Mouse (Mus musculus) heart, postnatal 0 days (tissue): ENCODE measurements around the gene Olfr1138. TPM values are rescaled to one million over a fixed set of nuclear protein-coding genes. Genes with fewer than 3 reads are reported as not detected.

Source experiments
- ATAC-seq: fragments of 200-750 bp; cut with Nextera tagmentation; 2 replicates; pipeline ENCODE4 v1.8.0; 2017; ENCODE audit warnings: low read depth, moderate number of reproducible peaks, moderate library complexity; ENCODE audit not compliant: insufficient read depth
- DNase-seq: peaks from one replicate; pipeline ENCODE4 v3.0.0-alpha.2; 2016; ENCODE audit warnings: low spot score
- H3K27ac ChIP-seq: fragments of 300-500 bp; sonication (generic); 2 replicates; pipeline ENCODE4 v1.5.1; 2014; ENCODE audit warnings: low read depth, mild to moderate bottlenecking
- H3K27me3 ChIP-seq: fragments of 300-500 bp; sonication (generic); 2 replicates; pipeline ENCODE4 v1.6.1; 2014; ENCODE audit warnings: low read length, mixed read lengths; ENCODE audit not compliant: control insufficient read depth, insufficient read depth
- H3K36me3 ChIP-seq: fragments of 300-500 bp; sonication (generic); replicated peaks from 2 replicates; pipeline ENCODE4 v1.6.1; 2014; ENCODE audit warnings: low read length, mixed read lengths; ENCODE audit not compliant: control insufficient read depth, insufficient read depth
- H3K4me1 ChIP-seq: fragments of 300-500 bp; sonication (generic); 2 replicates; pipeline ENCODE4 v1.6.1; 2014; ENCODE audit warnings: antibody characterized with exemption; ENCODE audit not compliant: control insufficient read depth, insufficient read depth
- H3K4me2 ChIP-seq: fragments of 300-500 bp; sonication (generic); 2 replicates; pipeline ENCODE4 v1.6.1; 2014; ENCODE audit warnings: low read depth, mild to moderate bottlenecking, low read length, moderate library complexity
- H3K4me3 ChIP-seq: fragments of 300-500 bp; sonication (generic); 2 replicates; pipeline ENCODE4 v1.5.1; 2014; ENCODE audit warnings: low read depth, low read length
- H3K9ac ChIP-seq: fragments of 300-500 bp; sonication (generic); replicated peaks from 2 replicates; pipeline ENCODE4 v1.6.1; 2014; ENCODE audit warnings: low read depth, low read length, mixed read lengths
- H3K9me3 ChIP-seq: fragments of 300-500 bp; sonication (generic); replicated peaks from 2 replicates; pipeline ENCODE4 v1.6.1; 2016; ENCODE audit warnings: low read length; ENCODE audit not compliant: control insufficient read depth
- CTCF ChIP-seq: IDR thresholded peaks from 2 replicates; pipeline ENCODE4 v1.5.1; 2016; ENCODE audit warnings: antibody characterized with exemption, control low read depth, low read depth
- EP300 ChIP-seq: IDR thresholded peaks from 2 replicates; pipeline ENCODE4 v1.6.1; 2016; ENCODE audit warnings: antibody characterized with exemption, low read depth
- WGBS: fragments of 180-500 bp; shearing (Covaris S2); extraction: QIAGEN DNeasy Blood & Tissue Kit; methylation state at CpG from one replicate; pipeline ENCODE4 v1.1.7; 2014; 5-methylcytosine and 5-hydroxymethylcytosine counted together
- polyA plus RNA-seq: library from polyadenylated mRNA; unstranded; fragments of >200 nt; fragmentation: Nextera tagmentation; extraction: Ambion mirVana; gene quantifications from 2 replicates; pipeline ENCODE4 v1.2.1, GENCODE M21; 2015
- total RNA-seq: library from RNA; depleted of rRNA; stranded (reverse); fragments of >200 nt; gene quantifications from 2 replicates; pipeline ENCODE4 v1.2.3, GENCODE M21; 2014; ENCODE audit warnings: low replicate concordance; rRNA removed

Olfr1138 gene
- not detected in 2 replicates for total RNA-seq
- polyA plus RNA-seq = not detected in 2 replicates

GRCm38 (mm10) chr2:87739878-87740277 is at the start of gene Olfr1138:
Gene Olfr1138, minus strand, starts transcription at chr2:87739978.
- Histone ChIP-seq H3K27ac (no peak within 1 kb of the TSS), H3K9ac (no peak within 1 kb of the TSS), H3K4me1 (no peaks in the 10 kb centered on the region), H3K27me3 (no peaks in the 10 kb centered on the region), H3K36me3 (no peaks in the 10 kb centered on the region), H3K4me3 (no peak within 1 kb of the TSS), H3K4me2 (no peak within 1 kb of the TSS), H3K9me3 (no peaks in the 10 kb centered on the region)
- TF ChIP-seq CTCF (no peak), EP300 (no peak)
- no peak for ATAC-seq
- no peak for DNase-seq
- WGBS = 70% methylated on average over 1 of the region's 1 CpGs

- no peak within 1 kb of the TSS for H3K4me3 ChIP-seq
- no peaks in the 10 kb centered on the region for H3K4me1 ChIP-seq
- DNase-seq (no peak), ATAC-seq (no peak)
- 73% methylated on average over 4 of the region's 4 CpGs for WGBS
- TF ChIP-seq CTCF (no peak), EP300 (no peak)
- no peak within 1 kb of the TSS for H3K4me2 ChIP-seq
- H3K27me3 ChIP-seq = no peaks in the 10 kb centered on the region
- H3K9ac ChIP-seq = no peak within 1 kb of the TSS
- H3K9me3 ChIP-seq = no peaks in the 10 kb centered on the region
- H3K27ac ChIP-seq = no peak within 1 kb of the TSS
- H3K36me3 ChIP-seq = no peaks in the 10 kb centered on the region
Observed at GRCm38 (mm10) chr2:87779183-87779582, 39.4 kb upstream of the Olfr1138 start, which contains the start of gene Olfr152. Gene Olfr152, plus strand, starts transcription at chr2:87779483.

GRCm38 (mm10) chr2:87776143-87776542 is 36.4 kb upstream of the Olfr1138 start:
- H3K4me3 ChIP-seq = no peak overlapping the region
- H3K36me3 ChIP-seq = no peaks in the 10 kb centered on the region
- H3K9me3 ChIP-seq = no peaks in the 10 kb centered on the region
- 42% methylated on average over 1 of the region's 1 CpGs for WGBS
- H3K27me3 ChIP-seq = no peaks in the 10 kb centered on the region
- no peak for ATAC-seq
- no peaks in the 10 kb centered on the region for H3K4me1 ChIP-seq
- no peak overlapping the region for H3K27ac ChIP-seq
- H3K4me2 ChIP-seq = no peak overlapping the region
- no peak for DNase-seq
- no peak overlapping the region for H3K9ac ChIP-seq
- TF ChIP-seq CTCF (no peak), EP300 (no peak)

GRCm38 (mm10) chr2:87753891-87754290 is 14.1 kb upstream of the Olfr1138 start, which contains the start of gene Olfr1141:
Gene Olfr1141, minus strand, starts transcription at chr2:87753991.
- WGBS = 65% methylated on average over 1 of the region's 1 CpGs
- ATAC-seq (no peak), DNase-seq (no peak)
- H3K9me3 ChIP-seq = no peaks in the 10 kb centered on the region
- no peaks in the 10 kb centered on the region for H3K27me3 ChIP-seq
- H3K4me2 ChIP-seq = no peak within 1 kb of the TSS
- no peak within 1 kb of the TSS for H3K9ac ChIP-seq
- no peak within 1 kb of the TSS for H3K4me3 ChIP-seq
- TF ChIP-seq EP300 (no peak), CTCF (no peak)
- H3K4me1 ChIP-seq = no peaks in the 10 kb centered on the region
- H3K27ac ChIP-seq = no peak within 1 kb of the TSS
- H3K36me3 ChIP-seq = no peaks in the 10 kb centered on the region

- H3K9me3 ChIP-seq = no peaks in the 10 kb centered on the region
- H3K9ac ChIP-seq = no peak within 1 kb of the TSS
- no peaks in the 10 kb centered on the region for H3K27me3 ChIP-seq
- WGBS = 65% methylated on average over 3 of the region's 3 CpGs
- no peak within 1 kb of the TSS for H3K4me3 ChIP-seq
- TF ChIP-seq EP300 (no peak), CTCF (no peak)
- no peak for DNase-seq
- no peaks in the 10 kb centered on the region for H3K4me1 ChIP-seq
- no peak within 1 kb of the TSS for H3K4me2 ChIP-seq
- no peaks in the 10 kb centered on the region for H3K36me3 ChIP-seq
- H3K27ac ChIP-seq = no peak within 1 kb of the TSS
- ATAC-seq = no peak
Observed at GRCm38 (mm10) chr2:87743452-87743851, 3.7 kb upstream of the Olfr1138 start, which contains the start of gene Olfr1140. Gene Olfr1140, plus strand, starts transcription at chr2:87743752.

- H3K27me3 ChIP-seq = no peaks in the 10 kb centered on the region
- H3K36me3 ChIP-seq = no peaks in the 10 kb centered on the region
- no peak within 1 kb of the TSS for H3K4me2 ChIP-seq
- TF ChIP-seq EP300 (no peak), CTCF (no peak)
- H3K9me3 ChIP-seq = no peaks in the 10 kb centered on the region
- no peaks in the 10 kb centered on the region for H3K4me1 ChIP-seq
- ATAC-seq = no peak
- H3K27ac ChIP-seq = no peak within 1 kb of the TSS
- H3K4me3 ChIP-seq = no peak within 1 kb of the TSS
- DNase-seq = no peak
- no peak within 1 kb of the TSS for H3K9ac ChIP-seq
Observed at GRCm38 (mm10) chr2:87713079-87713478, 26.7 kb downstream of the Olfr1138 start, which contains the start of gene Olfr1137. Gene Olfr1137, minus strand, starts transcription at chr2:87713179.
